Mouse (Mus musculus): ENCODE measurements around the gene Il31.
"Not testable (repeated sequence)": the region's sequence is repeated elsewhere in the genome, so short reads cannot be mapped to it uniquely, and the experiment has no call there.

The Il31 gene

DNA sequence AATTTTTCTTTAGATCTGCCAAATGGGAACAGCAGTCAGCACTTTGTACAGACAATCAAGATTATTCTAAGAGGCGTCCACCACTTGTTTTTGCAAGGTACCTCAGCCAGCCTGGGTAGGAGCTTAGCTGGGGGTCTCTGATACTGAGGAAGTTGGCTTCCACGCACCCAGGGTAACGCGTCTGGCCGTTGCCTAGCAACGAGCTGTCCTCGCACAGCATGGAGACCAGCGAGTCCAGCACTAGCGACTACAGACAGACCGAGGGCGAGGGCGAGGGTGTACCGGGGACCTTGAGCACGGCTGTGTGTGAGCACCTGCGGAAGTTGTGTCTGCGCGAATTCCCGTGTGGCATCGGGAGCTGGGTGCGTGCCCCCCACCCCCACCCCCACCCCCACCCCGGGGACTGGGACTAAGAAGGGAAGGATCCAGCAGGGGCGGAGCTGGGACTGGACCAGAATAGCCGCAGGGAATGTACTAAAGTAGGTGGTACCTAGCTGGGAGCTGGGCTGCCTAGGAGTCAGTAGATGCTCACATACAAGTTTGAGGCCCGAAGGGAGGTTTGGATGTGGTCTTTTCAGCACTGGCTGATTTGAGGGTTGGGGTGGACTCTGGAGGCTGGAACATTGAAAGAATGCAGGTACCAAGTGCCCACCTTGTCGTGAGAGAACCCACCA, at the start of gene Il31, which contains the start of gene Lrrc43:
Il31 (minus strand) TSS at position 378 of the 674 bp plus-strand sequence.
Lrrc43 (plus strand) TSS at position 194 of the 674 bp plus-strand sequence.
- no peak for DNase-seq (ENCODE audit: low read depth, low spot score)

GRCm38 (mm10) chr5:123533801-123534200, 44.5 kb upstream of the Il31 start:
- DNase-seq (ENCODE audit: low read depth, low spot score): no peak

DNA sequence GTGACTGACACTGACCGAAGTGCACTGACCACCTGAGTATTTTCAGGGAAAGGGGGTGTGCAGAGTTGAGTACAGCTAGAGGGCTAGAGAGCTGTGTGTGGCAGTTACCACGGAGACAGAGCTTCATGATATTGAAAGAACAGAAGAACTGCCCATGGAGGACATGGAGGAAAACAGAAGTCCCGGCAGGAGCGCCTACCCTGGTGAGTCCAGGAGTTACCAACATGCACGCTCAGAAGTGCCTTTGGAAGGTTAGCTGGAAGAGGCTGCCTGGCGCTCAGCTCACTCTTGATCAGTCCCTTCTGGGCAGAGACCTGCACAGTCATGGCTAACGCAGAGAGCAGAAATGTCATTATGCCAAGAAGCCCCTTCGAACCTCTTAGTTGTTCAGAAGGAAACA, 40.8 kb upstream of the Il31 start:
- no peak for DNase-seq (ENCODE audit: low read depth, low spot score)

DNA sequence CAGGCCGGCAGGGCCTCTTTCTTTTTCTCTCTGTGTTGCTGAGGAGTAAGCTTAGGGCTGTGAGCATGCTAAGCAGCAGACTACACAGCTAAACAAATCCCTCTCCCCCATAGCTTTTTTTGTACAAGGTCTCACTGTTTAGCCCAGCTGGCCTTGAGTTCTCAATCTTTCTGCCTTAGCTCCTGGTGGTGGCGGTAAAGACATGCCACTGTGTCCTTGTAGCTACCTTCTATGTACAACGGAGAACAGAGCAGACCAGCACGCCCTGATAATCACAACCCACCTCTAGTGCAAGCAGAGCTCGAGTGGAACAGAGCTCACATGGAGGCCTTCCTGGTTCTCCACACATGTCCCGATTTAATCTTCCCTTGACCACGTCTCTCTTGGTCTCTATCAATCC, 39.4 kb upstream of the Il31 start:
- no peak for DNase-seq (ENCODE audit: low read depth, low spot score)

GRCm38 (mm10) chr5:123525916-123526495, 36.7 kb upstream of the Il31 start:
- no peak for DNase-seq (ENCODE audit: low read depth, low spot score)

GRCm38 (mm10) chr5:123525281-123525680, 36.0 kb upstream of the Il31 start, which contains the start of gene Gm49027:
Gene Gm49027 (minus strand): TSS chr5:123525488.
- peak; percentile 34 for DNase-seq (ENCODE audit: low read depth, low spot score)

GRCm38 (mm10) chr5:123524393-123524750, 35.1 kb upstream of the Il31 start:
- DNase-seq (ENCODE audit: low read depth, low spot score): no peak

DNA sequence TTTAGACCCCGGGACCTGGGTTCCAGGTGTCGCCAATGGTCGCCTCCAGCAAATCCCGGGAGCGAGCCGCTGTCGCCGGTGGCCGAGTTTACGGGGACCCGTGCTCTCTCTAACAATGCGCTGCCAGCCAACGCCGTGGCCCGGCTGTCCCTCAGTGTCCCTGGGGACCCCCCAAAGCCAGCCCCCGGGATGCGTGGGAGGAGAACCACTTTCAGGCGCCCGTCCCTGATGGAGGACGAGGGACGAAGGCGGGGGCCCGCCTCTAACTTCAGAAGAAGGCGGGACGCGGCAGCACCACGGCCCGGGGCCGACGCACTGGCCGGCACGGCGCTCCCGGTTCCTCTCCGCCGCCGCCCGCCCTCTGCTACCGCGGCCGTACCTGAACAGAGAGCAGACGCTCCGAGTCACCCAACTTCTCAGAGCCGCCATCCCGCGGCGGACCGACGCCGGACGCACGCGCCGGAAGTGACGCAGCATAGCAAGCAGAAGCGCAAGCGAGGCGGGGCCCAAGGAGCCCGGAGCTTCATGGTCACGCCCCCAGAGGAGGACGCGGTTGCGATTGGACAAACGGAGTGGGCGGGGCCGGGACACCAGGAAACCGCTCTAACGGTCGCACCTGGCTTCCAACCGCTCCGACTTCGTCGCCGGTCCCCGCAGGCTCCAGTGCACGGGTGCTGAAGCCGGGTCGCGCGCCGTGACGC, 34.6 kb upstream of the Il31 start, which contains the start of gene Diablo:
Diablo (minus strand) TSS at position 485 of the 701 bp plus-strand sequence.
- peak; percentile 98 for DNase-seq (ENCODE audit: low read depth, low spot score)

GRCm38 (mm10) chr5:123522166-123522565, 32.9 kb upstream of the Il31 start:
- DNase-seq (ENCODE audit: low read depth, low spot score): no peak

GRCm38 (mm10) chr5:123521621-123522020, 32.3 kb upstream of the Il31 start:
- no peak for DNase-seq (ENCODE audit: low read depth, low spot score)

- DNase-seq (ENCODE audit: low read depth, low spot score): no peak
Observed at GRCm38 (mm10) chr5:123520666-123521065, 31.4 kb upstream of the Il31 start.

- DNase-seq (ENCODE audit: low read depth, low spot score): no peak
Observed at GRCm38 (mm10) chr5:123514871-123515270, 25.6 kb upstream of the Il31 start.

- DNase-seq (ENCODE audit: low read depth, low spot score): peak; percentile 62
Observed at GRCm38 (mm10) chr5:123512102-123512501, 22.8 kb upstream of the Il31 start.

DNA sequence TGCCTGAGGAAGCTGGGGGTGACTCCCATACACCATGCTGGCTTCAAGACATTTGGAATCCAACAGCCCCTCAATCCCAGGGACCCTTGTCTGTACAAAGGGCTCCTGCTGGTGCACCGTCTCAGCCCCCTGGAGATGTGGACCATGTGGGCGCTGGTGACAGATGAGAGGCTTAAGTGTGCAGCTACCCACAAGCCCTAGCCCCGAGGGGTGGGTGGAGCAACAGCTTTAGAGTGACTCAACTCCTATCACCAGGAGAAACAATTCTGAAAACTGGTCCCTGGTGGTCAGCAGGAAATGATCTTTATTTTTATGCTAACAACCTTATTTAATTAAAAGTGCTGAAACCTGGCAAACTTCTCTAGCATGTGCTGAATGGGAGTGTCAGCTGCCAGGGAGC, 22.1 kb upstream of the Il31 start:
- not testable (repeated sequence) for DNase-seq (ENCODE audit: low read depth, low spot score)

GRCm38 (mm10) chr5:123510160-123510559, 20.9 kb upstream of the Il31 start, which contains the start of gene B3gnt4:
Gene B3gnt4 (plus strand): TSS chr5:123510460.
- DNase-seq (ENCODE audit: low read depth, low spot score): no peak

DNA sequence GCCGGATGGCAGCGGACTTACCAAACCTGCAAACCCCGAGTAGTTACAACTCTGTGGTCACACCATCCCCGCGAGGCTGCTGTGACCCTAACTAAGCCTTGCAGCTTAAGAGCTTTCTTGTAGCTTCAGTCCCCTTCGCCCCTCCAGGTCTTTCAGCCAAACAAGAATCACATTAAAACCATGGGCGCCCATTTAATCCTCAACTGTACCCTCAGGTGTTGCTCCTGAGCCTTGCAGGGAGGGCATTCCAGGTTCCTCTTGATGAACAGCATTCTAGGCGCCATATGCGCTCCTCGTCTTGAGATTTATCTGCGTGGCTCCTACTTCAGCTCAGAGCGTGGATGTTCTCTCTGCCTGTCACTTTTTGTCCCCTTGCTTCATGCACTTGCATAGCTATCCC, 19.6 kb upstream of the Il31 start:
- no peak for DNase-seq (ENCODE audit: low read depth, low spot score)

DNA sequence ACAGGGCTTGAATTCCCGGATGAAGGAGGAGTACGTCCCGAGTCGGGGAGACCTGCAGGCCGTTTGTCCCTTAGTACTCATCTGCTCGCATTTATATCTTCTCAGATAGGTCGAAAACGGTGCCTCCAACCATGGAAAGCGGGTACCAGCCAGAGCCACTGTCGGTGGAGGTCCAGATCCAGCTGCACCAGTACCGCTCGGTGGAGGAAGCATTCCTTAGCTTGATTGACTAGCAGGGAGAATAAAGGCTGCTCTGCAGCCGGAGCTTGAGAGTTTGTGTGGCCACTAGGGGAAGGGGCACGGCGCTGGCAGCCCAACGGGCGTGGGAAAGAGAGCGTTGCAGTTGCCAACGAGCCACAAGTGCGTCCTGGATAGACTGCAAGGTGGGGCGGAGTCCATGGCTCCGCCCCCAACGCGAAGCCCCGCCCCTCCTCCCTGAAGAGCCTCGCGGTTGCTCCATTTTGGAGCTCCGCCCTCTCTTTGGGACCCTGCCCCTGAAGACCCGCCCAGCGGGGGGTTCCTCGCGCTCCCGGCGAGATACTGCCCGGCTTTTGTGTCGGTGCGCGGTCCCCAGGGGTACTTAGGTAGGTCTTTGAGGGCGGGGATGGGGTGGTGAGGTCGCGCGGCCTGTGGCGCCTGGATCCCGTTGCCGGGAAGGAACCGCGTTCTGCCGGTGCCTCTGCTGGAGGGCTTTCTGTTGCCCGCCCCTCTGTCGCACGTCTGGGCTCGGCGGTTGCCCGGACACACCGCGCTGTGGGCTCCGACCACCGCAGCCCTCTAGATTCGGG, 18.8 kb upstream of the Il31 start:
- DNase-seq (ENCODE audit: low read depth, low spot score): peak; percentile 94

- DNase-seq (ENCODE audit: low read depth, low spot score): no peak
Observed at GRCm38 (mm10) chr5:123501973-123502372, 12.7 kb upstream of the Il31 start.

DNA sequence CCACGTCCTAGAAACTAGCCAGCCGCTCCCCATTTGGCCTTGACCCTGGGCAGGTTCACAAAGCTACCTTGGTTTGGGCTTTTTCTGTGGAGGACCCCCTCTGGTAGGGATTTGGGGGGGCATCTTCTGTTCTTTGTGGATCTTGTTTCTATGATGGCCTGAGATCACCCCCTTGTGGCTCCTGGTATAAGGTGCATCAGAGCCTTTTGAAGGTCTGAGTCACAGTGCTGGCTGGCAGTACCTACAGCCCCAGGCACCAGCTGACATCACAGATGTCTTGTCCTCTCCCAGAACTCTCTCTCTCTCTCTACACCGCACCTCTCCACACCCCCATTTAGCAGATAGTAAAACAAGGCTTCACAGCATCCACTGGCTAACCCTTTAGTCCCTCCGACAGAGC, 10.4 kb upstream of the Il31 start:
- peak; percentile 48 for DNase-seq (ENCODE audit: low read depth, low spot score)

- DNase-seq (ENCODE audit: low read depth, low spot score): no peak
Observed at GRCm38 (mm10) chr5:123489935-123490334, 646 bp upstream of the Il31 start.

GRCm38 (mm10) chr5:123487659-123488395, 1.5 kb downstream of the Il31 start:
- DNase-seq (ENCODE audit: low read depth, low spot score): no peak
